Mouse (Mus musculus) G1E (cell line): ENCODE results near the gene 4930544D05Rik. TPM values are rescaled to one million over a fixed set of nuclear protein-coding genes. Genes with fewer than 3 reads are reported as not detected.
"Not testable (repeated sequence)": the region's sequence is repeated elsewhere in the genome, so short reads cannot be mapped to it uniquely, and the experiment has no call there.

Experiments used
- ATAC-seq: 2 replicates; pipeline ENCODE4 v1.8.0; 2016; ENCODE audit warnings: mild to moderate bottlenecking; ENCODE audit not compliant: insufficient number of reproducible peaks, poor library complexity, low FRiP score, severe bottlenecking; ENCODE audit errors: extremely low read depth
- DNase-seq: peaks from one replicate; pipeline ENCODE4 v3.0.0; 2012; ENCODE audit warnings: low spot score
- H3K27me3 ChIP-seq: 2 replicates; pipeline ENCODE4 v1.6.1; 2012; ENCODE audit warnings: mild to moderate bottlenecking, low read length, inconsistent platforms; ENCODE audit not compliant: insufficient read depth
- H3K36me3 ChIP-seq: replicated peaks from 2 replicates; pipeline ENCODE3; 2012; ENCODE audit warnings: mild to moderate bottlenecking, inconsistent platforms
- H3K4me1 ChIP-seq: 2 replicates; pipeline ENCODE4 v1.6.1; 2012; ENCODE audit warnings: low read depth, low read length, inconsistent platforms, mixed read lengths; ENCODE audit not compliant: insufficient read depth
- H3K4me3 ChIP-seq: 2 replicates; pipeline ENCODE4 v1.5.1; 2012; ENCODE audit warnings: low read depth, mild to moderate bottlenecking, inconsistent platforms, low read length, moderate library complexity, mixed read lengths
- H3K9me3 ChIP-seq: replicated peaks from 2 replicates; pipeline ENCODE4 v1.6.1; 2012; ENCODE audit warnings: inconsistent platforms
- CTCF ChIP-seq: IDR thresholded peaks from 2 replicates; pipeline ENCODE4 v1.5.1; 2012; ENCODE audit warnings: low read depth, low read length, inconsistent platforms, mixed read lengths
- GATA1 ChIP-seq: IDR thresholded peaks from 2 replicates; pipeline ENCODE4 v1.6.1; 2012; ENCODE audit warnings: borderline replicate concordance, low read length, inconsistent platforms, mixed read lengths
- GATA2 ChIP-seq: IDR thresholded peaks from 2 replicates; pipeline ENCODE4 v1.6.1; 2012; ENCODE audit warnings: low read depth, low read length, inconsistent platforms, borderline replicate concordance
- POLR2AphosphoS5 ChIP-seq: IDR thresholded peaks from 2 replicates; pipeline ENCODE4 v1.6.1; 2012; ENCODE audit warnings: low read depth, low read length, inconsistent platforms; ENCODE audit not compliant: insufficient replicate concordance
- TAL1 ChIP-seq: conservative IDR thresholded peaks from 2 replicates; pipeline ENCODE4 v1.6.1; 2012; ENCODE audit warnings: low read depth, low read length, inconsistent platforms, mixed read lengths
- polyA plus RNA-seq: library from polyadenylated mRNA; stranded (reverse); fragments of >175 nt; gene quantifications from 2 replicates; pipeline ENCODE4 v1.2.3, GENCODE M21; 2012
- total RNA-seq, 2 experiments: library from RNA; stranded (forward) in 1 of 2; stranded (reverse) in 1 of 2; fragments of 200-1000 nt in 1 of 2; fragments of >200 nt in 1 of 2; fragmentation: Nextera tagmentation in 1 of 2; gene quantifications; 2 replicates each; pipeline ENCODE4 v1.2.3; 2014 to 2017

4930544D05Rik gene
- total RNA-seq (2014; fragmentation: Nextera tagmentation): not detected in 2 replicates
- total RNA-seq (2017): not detected in 2 replicates
- polyA plus RNA-seq: not detected in 2 replicates

DNA sequence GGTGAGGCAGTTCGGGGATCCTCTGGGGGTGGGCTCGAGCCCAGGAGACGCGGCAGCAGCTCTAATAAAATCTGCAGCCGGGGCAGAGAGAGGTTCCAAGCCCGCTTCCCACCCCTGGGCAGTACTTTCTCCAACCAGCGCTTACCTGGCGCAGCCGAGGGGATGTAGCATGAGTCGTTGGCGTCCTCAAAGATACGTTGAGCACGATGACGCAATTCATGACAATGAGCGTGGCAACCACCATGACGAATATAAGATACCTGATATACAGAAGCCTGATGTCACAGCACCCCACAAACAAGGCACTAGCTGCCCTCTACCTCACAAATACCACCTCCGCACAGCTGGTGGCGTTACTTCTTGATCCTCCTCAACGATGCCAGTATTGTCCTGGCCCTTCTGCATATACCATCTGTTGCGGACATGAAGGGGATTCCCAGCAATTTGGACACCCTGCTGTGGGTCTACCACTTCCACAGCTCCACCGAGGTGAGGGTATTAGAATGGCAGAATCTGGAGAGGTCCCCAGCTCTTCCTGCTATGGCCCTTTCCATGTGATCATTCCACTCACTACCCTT lies at the start of gene 4930544D05Rik:
Gene 4930544D05Rik (plus strand): TSS at position 333 of the 578 bp plus-strand sequence.
- DNase-seq (no peak), ATAC-seq (no peak)
- Histone ChIP-seq H3K36me3 (peaks cover 49% of the 10 kb centered on the region), H3K27me3 (peaks cover 13% of the 10 kb centered on the region; the same call in 1 of the 2 replicates), H3K4me1 (peaks cover 13% of the 10 kb centered on the region), H3K9me3 (no peaks in the 10 kb centered on the region), H3K4me3 (peak within 1 kb of the TSS; percentile 62; the same call in 1 of the 2 replicates)
- no peak for TF ChIP-seq CTCF
- TF ChIP-seq TAL1: no peak
- TF ChIP-seq GATA1: no peak
- TF ChIP-seq POLR2AphosphoS5: no peak
- no peak for TF ChIP-seq GATA2

GRCm38 (mm10) chr11:70566586-70566985 lies 49.1 kb upstream of the 4930544D05Rik start:
- Histone ChIP-seq H3K36me3 (peaks cover 50% of the 10 kb centered on the region), H3K4me3 (no peak overlapping the region), H3K27me3 (no peaks in the 10 kb centered on the region), H3K4me1 (peaks cover 84% of the 10 kb centered on the region), H3K9me3 (no peaks in the 10 kb centered on the region)
- no peak for ATAC-seq
- DNase-seq: no peak
- TF ChIP-seq GATA1: no peak
- no peak for TF ChIP-seq CTCF
- no peak for TF ChIP-seq TAL1
- TF ChIP-seq GATA2: no peak
- no peak for TF ChIP-seq POLR2AphosphoS5

DNA sequence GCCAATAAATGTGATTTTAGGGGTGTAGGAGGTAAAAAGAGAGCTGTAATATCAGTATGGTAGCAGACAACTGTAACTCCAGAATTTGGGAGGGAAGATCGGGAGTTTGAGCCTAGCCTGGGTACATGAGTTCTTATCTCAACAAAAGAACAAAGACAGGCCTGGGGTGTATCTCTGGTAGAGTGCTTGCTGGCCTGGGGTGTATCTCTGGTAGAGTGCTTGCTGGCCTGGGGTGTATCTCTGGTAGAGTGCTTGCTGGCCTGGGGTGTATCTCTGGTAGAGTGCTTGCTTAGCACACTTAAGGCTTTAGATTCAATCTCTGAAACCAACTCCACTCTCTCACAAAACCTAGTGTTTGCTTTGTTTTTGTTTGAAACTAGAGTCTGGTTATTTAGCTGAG lies 45.0 kb upstream of the 4930544D05Rik start:
- H3K4me3 ChIP-seq, H3K27me3 ChIP-seq, H3K9me3 ChIP-seq, ATAC-seq, DNase-seq: not testable (repeated sequence)
- Histone ChIP-seq H3K36me3 (peaks cover 64% of the 10 kb centered on the region), H3K4me1 (peaks cover 74% of the 10 kb centered on the region)

DNA sequence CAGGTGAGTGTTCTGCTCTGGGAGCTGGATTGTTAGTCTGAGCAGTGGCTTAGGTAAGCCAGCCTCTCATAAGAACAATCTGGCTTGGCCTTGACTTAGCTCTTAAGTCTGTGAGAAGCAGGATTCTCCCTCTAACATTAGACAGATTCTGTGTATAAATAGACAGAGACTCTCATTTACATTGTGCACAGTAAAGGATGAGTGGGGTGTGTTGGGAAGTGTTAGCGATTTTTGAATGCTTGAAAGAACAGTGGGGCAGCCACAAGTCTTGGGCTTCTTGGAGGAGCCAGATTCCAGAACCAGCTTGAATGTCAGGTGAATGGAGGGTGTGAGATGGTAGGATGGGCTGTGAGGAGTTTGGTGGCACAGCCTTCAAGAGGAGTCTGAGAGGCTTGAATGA lies 44.0 kb upstream of the 4930544D05Rik start:
- Histone ChIP-seq H3K36me3 (peaks cover 61% of the 10 kb centered on the region), H3K27me3 (no peaks in the 10 kb centered on the region), H3K4me3 (peak overlapping the region; percentile 22; the same call in 1 of the 2 replicates), H3K9me3 (no peaks in the 10 kb centered on the region), H3K4me1 (peaks cover 76% of the 10 kb centered on the region)
- no peak for ATAC-seq
- DNase-seq: no peak
- TF ChIP-seq CTCF: no peak
- TF ChIP-seq GATA2: no peak
- no peak for TF ChIP-seq TAL1
- TF ChIP-seq GATA1: no peak
- TF ChIP-seq POLR2AphosphoS5: no peak

GRCm38 (mm10) chr11:70572348-70572902 lies 43.2 kb upstream of the 4930544D05Rik start:
- peak overlapping the region; percentile 22; the same call in 1 of the 2 replicates for H3K4me3 ChIP-seq
- ATAC-seq: peak; percentile 48; the same call in 1 of the 2 replicates
- peaks cover 75% of the 10 kb centered on the region for H3K4me1 ChIP-seq
- H3K27me3 ChIP-seq: no peaks in the 10 kb centered on the region
- no peaks in the 10 kb centered on the region for H3K9me3 ChIP-seq
- DNase-seq: peak; percentile 19
- TF ChIP-seq POLR2AphosphoS5 (no peak), TAL1 (peak; percentile 55), CTCF (no peak)
- peaks cover 60% of the 10 kb centered on the region for H3K36me3 ChIP-seq

GRCm38 (mm10) chr11:70573872-70574271 lies 41.8 kb upstream of the 4930544D05Rik start:
- H3K36me3 ChIP-seq: peaks cover 58% of the 10 kb centered on the region
- TF ChIP-seq POLR2AphosphoS5 (no peak), GATA2 (no peak), GATA1 (no peak), TAL1 (no peak)
- peaks cover 63% of the 10 kb centered on the region for H3K4me1 ChIP-seq

More at GRCm38 (mm10) chr11:70573872-70574271, 41.8 kb upstream of the 4930544D05Rik start:
- H3K4me3 ChIP-seq: no peak overlapping the region
- ATAC-seq (no peak), DNase-seq (no peak)
- H3K27me3 ChIP-seq: no peaks in the 10 kb centered on the region
- H3K9me3 ChIP-seq: no peaks in the 10 kb centered on the region
